Mouse (Mus musculus) embryonic fibroblast, embryonic 13.5 days (primary cell): ENCODE measurements around the gene Phactr3. TPM values are rescaled to one million over a fixed set of nuclear protein-coding genes. Genes with fewer than 3 reads are reported as not detected.

Experiments used
- H3K27ac ChIP-seq: 2 replicates; pipeline ENCODE4 v1.5.1; 2012; ENCODE audit warnings: low read length, control low read depth, inconsistent platforms; ENCODE audit not compliant: insufficient read depth
- H3K4me1 ChIP-seq: 2 replicates; pipeline ENCODE4 v1.6.1; 2011; ENCODE audit warnings: low read length; ENCODE audit not compliant: control insufficient read depth, insufficient read depth
- H3K4me3 ChIP-seq: 2 replicates; pipeline ENCODE4 v1.5.1; 2011; ENCODE audit warnings: mild to moderate bottlenecking, control low read depth, low read length; ENCODE audit not compliant: insufficient read depth
- CTCF ChIP-seq: IDR thresholded peaks from 2 replicates; pipeline ENCODE4 v1.5.1; 2011; ENCODE audit warnings: mild to moderate bottlenecking, control low read depth, low read length, moderate library complexity, borderline replicate concordance; ENCODE audit not compliant: insufficient read depth
- POLR2A ChIP-seq: IDR thresholded peaks from 2 replicates; pipeline ENCODE4 v1.6.1; 2011; ENCODE audit warnings: low read depth, mild to moderate bottlenecking, control low read depth, low read length, moderate library complexity
- polyA plus RNA-seq: library from polyadenylated mRNA; stranded (reverse); fragments of >200 nt; gene quantifications from 2 replicates; pipeline ENCODE4 v1.2.4, GENCODE M21; 2011; ENCODE audit warnings: low read depth; ENCODE audit not compliant: missing spikeins, insufficient read length

Gene Phactr3
- polyA plus RNA-seq, 1 experiment: not detected

DNA sequence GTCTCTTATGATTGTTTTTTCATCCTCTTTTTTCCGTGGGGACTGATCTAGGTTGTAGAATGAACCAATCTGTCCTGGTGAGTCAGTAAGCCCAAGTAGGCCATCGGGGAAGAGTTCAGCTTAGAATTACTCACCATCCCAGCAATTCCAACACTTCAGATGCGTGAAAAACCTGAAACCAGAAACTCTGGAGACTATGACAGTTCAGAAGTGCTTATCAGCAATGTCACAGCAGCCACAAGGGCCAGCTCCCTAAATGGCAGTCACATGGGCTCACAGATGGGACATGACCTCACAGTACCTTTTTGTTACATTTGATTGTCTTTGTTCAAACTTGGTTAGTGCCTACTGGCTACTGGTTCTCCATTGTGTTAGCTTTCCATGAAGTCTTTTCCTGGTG lies 124.2 kb downstream of the Phactr3 start:
- H3K27ac ChIP-seq: no peak overlapping the region
- no peaks in the 10 kb centered on the region for H3K4me1 ChIP-seq
- TF ChIP-seq CTCF (no peak), POLR2A (no peak)
- no peak overlapping the region for H3K4me3 ChIP-seq

DNA sequence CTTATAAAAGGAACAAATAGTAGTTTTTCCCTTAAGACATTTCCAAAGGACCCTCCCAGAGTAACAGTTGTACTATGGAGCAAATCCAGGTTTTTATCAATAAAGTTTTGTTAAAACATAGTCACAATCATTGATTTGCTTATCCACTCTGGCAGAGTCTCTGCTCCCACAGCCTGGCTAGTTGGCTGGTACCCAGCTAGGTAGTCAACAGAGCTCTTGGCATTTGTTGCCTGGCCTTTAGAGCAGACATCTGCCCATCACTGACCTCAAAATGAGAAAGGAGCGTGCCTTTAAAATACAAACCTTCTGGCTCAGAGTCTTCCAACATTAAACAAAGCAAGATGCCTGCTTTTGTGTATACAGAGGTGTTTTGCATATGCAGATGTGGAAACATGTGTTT lies 126.1 kb downstream of the Phactr3 start:
- Histone ChIP-seq H3K4me3 (no peak overlapping the region), H3K4me1 (no peaks in the 10 kb centered on the region), H3K27ac (no peak overlapping the region)
- TF ChIP-seq CTCF (no peak), POLR2A (no peak)

DNA sequence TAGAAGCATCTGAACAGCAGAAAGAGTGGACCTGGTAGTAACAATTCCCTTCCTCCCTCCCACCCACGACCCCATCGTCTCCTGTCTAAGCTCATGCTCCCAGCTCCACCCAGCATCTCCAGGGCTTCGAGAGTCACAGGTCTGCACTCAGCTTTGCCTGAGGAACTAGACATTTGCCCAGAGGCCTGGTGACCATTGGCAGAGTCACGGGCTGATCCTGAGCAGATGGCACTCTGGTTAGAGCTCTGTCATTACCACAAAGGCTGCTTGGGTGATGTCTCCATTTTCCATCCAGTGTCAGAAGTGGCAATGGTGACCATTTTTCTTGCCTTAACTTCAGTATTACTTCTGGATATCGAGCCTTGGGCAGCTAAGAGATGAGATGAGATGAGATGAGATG lies 127.1 kb downstream of the Phactr3 start:
- H3K4me3 ChIP-seq: no peak overlapping the region
- no peaks in the 10 kb centered on the region for H3K4me1 ChIP-seq
- TF ChIP-seq CTCF: no peak
- TF ChIP-seq POLR2A: no peak
- H3K27ac ChIP-seq: no peak overlapping the region

DNA sequence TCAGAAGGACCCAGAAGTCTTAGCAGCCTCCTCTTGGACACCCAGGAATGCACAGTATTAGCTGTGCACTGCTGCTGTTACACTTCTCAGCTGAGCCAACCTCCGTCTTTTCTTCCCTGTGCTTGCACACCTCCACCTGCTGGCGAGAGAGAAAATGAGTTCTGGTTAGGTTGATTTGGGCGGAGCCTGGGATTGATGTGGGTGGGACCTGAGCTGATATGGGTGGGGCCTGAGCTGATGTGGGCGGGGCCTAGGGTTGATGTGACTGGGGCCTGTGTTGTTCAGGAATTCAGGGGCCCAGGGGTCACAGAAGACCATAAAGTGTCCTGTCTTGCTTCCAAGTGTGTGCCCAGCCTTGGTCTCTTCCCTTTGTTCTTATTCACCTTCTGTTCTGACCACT lies 128.0 kb downstream of the Phactr3 start:
- TF ChIP-seq POLR2A (no peak), CTCF (no peak)
- Histone ChIP-seq H3K27ac (no peak overlapping the region), H3K4me1 (no peaks in the 10 kb centered on the region), H3K4me3 (no peak overlapping the region)

DNA sequence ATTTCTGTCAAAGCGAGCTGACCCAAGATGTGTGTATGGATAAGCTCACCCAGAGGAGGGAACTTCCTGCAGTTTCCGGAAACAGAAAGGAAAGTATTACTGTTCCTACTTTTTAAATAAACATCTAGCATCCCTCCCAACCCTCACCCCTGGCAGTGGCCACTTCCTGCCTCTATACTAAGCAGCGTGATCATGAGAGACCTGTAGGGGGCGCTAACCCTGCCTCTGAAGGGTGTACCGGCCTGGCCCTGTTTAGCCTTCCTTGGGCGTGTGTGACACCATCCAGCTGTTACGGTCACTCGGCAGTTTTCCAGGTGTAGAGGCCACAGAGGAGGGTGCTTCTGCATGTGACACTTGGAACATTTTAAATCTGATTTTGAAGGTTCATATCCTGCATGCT lies 128.5 kb downstream of the Phactr3 start:
- TF ChIP-seq CTCF (no peak), POLR2A (no peak)
- no peaks in the 10 kb centered on the region for H3K4me1 ChIP-seq
- no peak overlapping the region for H3K4me3 ChIP-seq
- H3K27ac ChIP-seq: no peak overlapping the region

DNA sequence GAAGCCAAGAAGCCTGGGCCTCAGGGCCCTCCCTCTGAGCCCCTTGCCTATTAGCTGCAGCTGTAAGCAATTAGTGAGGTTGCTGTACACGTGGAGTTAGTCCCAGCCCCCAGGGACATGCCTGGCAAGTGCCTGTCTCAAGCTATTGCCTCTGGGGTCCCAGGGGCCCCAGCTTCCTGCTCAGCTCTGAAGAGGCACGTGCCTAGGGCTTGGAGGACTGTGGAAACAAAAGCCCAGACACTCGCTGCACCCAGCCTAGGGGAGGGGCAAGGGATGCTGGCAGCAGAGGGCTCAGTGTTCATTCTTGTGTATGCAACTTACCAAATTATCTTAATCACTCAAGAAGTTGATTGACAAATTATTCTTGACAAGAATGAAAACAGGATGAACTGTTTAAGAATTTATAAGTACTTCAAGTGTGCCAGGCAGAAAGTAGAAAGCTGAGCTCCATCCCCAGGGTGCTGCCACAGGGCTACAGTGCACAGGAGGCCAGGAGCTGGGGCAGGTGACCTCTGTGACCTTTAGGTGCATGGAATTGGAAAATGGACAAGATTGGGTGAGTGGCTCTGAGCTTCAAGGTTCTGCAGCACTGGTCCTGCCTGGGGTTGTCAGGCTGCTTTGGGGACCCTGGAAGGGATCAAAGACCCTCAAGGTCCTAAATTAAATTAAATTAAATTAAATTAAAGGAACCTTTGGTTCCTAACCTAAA lies 138.5 kb downstream of the Phactr3 start:
- Histone ChIP-seq H3K4me1 (no peaks in the 10 kb centered on the region), H3K27ac (no peak overlapping the region), H3K4me3 (no peak overlapping the region)
- TF ChIP-seq POLR2A (no peak), CTCF (no peak)

DNA sequence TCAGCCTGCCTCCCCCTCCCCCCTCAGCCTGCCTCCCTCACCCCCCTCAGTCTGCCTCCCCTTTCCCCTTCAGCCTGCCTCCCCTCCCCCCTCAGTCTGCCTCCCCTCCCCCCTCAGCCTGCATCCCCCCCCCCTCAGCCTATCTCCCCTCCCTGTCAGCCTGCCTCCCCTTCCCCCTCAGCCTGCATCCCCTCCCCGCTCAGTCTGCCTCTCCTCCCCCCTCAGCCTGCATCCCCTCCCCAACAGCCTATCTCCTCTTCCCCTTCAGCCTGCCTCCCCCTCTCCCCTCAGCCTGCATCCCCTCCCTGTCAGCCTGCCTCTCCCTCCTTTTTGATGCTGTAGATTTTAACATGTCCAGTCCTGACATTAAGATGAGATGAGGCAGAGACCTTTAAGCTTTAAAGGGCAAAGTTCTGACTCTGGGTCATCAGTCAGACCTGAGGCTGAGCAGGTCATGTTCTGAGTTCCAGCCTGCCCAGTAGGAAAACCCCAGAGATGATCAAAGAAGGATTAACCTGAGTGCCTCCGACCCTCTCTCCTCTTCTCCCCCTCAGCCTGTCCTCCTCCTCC lies 139.3 kb downstream of the Phactr3 start:
- Histone ChIP-seq H3K27ac (no peak overlapping the region), H3K4me1 (no peaks in the 10 kb centered on the region), H3K4me3 (no peak overlapping the region)
- TF ChIP-seq POLR2A: no peak
- TF ChIP-seq CTCF: no peak

DNA sequence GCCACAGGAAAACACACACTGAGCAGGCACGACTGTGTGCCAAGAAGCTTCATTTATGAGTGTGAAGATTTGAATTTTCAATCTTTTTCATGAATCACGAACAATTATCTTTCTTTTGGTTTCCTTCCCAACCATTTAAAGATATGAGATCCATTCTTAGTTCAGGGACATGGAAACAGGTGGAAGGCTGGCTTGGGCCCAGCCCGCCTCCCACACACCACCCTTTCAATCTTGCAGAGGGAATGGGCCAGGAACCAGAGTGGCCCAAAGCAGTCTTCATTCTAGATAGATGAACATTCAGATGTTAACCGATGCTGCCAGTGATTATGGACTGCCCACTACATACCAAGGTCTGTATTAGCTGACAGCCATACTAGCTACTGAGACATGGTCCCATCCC lies 144.3 kb downstream of the Phactr3 start:
- Histone ChIP-seq H3K4me1 (no peaks in the 10 kb centered on the region), H3K4me3 (no peak overlapping the region), H3K27ac (no peak overlapping the region)
- TF ChIP-seq POLR2A (no peak), CTCF (no peak)

DNA sequence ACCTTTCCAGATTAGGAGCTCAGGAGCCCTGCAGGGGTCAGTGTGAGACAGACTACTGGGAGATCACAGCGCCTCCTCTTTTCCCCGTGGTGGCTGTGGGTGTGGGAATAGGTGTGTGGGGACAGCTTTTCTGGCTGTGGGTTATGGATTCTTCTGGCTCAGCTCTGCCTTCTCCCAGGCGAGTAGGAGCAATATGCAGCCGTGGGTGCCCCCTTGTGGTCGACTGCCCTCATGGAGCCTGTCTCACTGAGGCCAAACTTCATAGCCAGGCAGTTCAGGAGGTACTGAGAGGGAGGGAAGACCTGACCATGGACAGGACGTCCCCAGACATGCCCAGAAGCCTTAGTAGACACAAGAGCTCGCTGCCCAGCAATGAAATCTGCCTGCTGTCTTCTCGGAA lies 145.6 kb downstream of the Phactr3 start:
- Histone ChIP-seq H3K27ac (no peak overlapping the region), H3K4me3 (no peak overlapping the region)

DNA sequence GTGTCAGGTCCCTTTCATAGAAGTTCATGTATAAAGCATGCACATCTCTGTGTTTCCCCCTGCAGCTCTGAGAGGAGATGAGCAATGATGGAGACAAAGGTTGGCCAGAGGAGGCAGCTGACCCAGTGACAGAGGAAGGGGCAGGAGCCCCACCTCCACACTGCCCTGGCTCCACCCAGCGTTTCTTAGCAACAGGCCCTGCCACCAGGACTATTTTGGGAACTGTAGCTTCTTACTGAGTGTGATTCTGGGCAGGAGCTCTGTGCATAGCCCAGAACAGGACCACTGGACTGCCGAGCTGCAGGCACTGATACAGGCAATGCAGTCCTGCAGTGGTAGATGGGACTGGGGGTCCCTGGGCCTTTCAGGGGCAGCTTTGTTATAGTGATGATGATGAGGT lies 146.7 kb downstream of the Phactr3 start:
- no peak overlapping the region for H3K27ac ChIP-seq
- TF ChIP-seq POLR2A (no peak), CTCF (no peak)
- no peak overlapping the region for H3K4me3 ChIP-seq
- no peaks in the 10 kb centered on the region for H3K4me1 ChIP-seq

More for the DNA sequence above, 145.6 kb downstream of the Phactr3 start:
- peak; percentile 85 for TF ChIP-seq CTCF
- no peak for TF ChIP-seq POLR2A
- no peaks in the 10 kb centered on the region for H3K4me1 ChIP-seq

DNA sequence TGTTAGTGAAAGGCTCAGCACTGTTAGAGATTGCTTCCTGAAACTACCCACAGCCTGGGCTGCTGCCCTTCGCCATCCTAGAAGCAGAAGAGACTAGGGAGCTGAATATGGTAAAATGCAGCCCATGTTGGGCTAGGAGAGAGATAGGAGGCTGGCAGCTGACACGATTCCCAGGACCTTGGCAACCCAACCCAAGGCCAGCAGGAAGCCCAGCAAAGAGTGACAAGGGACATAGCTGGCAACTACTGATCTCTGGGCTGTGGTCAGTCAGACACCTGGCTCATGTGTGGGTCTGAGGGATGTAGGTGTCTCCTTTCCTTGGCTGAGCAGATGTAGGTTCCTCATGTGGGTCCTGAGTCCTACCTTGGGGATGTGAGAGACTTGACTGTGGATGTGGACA lies 152.0 kb downstream of the Phactr3 start:
- H3K4me1 ChIP-seq: no peaks in the 10 kb centered on the region
- TF ChIP-seq CTCF (no peak), POLR2A (no peak)
- no peak overlapping the region for H3K4me3 ChIP-seq
- no peak overlapping the region for H3K27ac ChIP-seq
